Mouse (Mus musculus) hematopoietic stem cell, adult 5-6 weeks (primary cell): ENCODE measurements around the gene Gins1. TPM values are rescaled to one million over a fixed set of nuclear protein-coding genes. Genes with fewer than 3 reads are reported as not detected.

Source experiments
- ATAC-seq, 2 experiments: fragments of 125-278 bp in 1 of 2; replicated peaks in 1 of 2; 2 replicates each; pipeline ENCODE4 v1.8.0; 2016 to 2017; ENCODE audit warnings: inconsistent platforms in 2 of 2, mild to moderate bottlenecking in 2 of 2, moderate number of reproducible peaks in 2 of 2, low read depth in 1 of 2, moderate TSS enrichment in 1 of 2; ENCODE audit not compliant: low FRiP score in 2 of 2, poor library complexity in 2 of 2, severe bottlenecking in 2 of 2, insufficient read depth in 1 of 2, low TSS enrichment in 1 of 2
- total RNA-seq: library from RNA; stranded (forward); fragments of 172-1452, 232-1000 nt; gene quantifications from 2 replicates; pipeline ENCODE4 v1.2.3, GENCODE M21; 2017

Gins1 gene
- total RNA-seq, 1 experiment from 2014 or later = 89.0 TPM

DNA sequence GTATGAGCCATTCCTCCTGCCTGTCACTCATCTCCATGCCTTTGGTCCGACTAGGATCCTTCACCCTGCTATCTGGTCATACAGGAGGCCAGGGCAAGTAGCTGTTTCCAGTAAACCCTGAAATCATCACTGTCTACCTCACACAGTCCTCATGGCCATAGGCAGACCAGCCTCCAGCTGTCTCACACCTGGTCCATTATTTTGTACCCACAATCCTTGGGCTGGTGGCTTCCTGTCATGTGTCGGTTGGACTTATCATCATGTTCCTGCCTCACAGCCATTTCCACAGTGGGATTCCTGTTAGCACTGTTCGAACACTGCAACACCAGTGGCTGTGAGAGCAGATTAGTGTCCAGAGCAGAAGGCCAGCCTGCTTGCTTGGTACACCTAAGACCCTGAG lies 73.6 kb downstream of the Gins1 start:
- no peak for ATAC-seq

DNA sequence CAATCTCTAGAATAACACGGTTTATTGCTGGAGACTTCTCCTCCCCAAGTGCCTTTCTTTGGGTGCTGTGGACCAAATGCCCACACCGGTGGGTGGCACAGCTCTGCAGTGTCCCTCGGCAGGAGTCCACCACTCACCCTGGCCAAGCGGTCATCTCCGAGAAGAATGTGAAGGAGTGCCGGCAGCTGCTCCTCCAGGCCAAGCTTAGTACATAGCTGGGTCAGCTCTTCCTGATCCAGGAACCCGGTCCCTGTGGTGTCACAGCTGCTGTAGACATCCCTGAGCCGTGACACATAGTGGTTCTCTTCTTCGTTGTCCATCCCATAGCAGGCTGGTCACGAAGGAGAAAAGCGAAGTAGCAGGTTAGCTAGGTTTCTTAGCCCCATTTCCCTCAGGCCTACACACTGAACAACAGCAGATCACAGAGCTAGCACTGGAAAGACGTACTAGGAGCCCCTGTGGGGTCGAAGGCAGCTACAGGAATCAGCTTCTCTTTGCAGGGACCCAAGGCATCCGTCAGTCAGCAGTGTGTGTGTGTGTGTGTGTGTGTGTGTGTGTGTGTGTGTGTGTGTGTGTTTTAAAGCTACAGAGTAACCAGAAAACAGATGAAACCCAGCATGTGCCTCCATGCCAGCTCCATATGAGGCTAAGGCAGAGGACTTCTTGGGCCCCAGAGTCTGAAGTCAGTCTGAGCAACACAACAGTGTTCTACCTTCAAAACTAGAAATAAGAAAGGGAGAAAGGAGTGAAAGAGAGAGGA lies 74.8 kb downstream of the Gins1 start:
- no peak for ATAC-seq

Other genes with a start within 250 kb of the Gins1 start
- 12.1 and 20.0 TPM in 2 replicates for gene Acss1, start 236.9 kb upstream of the Gins1 start, total RNA-seq
- not detected in 2 replicates for gene Vsx1, start 216.0 kb upstream of the Gins1 start, total RNA-seq
- gene Entpd6, start 156.4 kb upstream of the Gins1 start, total RNA-seq = 13.8 and 16.8 TPM in 2 replicates
- gene Pygb, start 118.7 kb upstream of the Gins1 start, total RNA-seq = 38.5 and 52.3 TPM in 2 replicates
- gene Abhd12, start 659 bp upstream of the Gins1 start, total RNA-seq = 37.8 and 65.7 TPM in 2 replicates
- 1.7 and 7.1 TPM in 2 replicates for gene Ninl, start 134.0 kb downstream of the Gins1 start, total RNA-seq
- 17.9 and 18.4 TPM in 2 replicates for gene Nanp, start 134.0 kb downstream of the Gins1 start, total RNA-seq
- gene Gm14151, start 186.9 kb downstream of the Gins1 start, total RNA-seq = not detected in 2 replicates
- gene Gm14147, start 192.8 kb downstream of the Gins1 start, total RNA-seq = not detected in 2 replicates